In genomic region chr15:67850118-67850517, GRCm38 (mm10) we compare ENCODE assay signal across 30 mouse cellular contexts.
DNase-seq lines count a peak whose midpoint lies in the region; ATAC-seq and TF ChIP-seq lines count a peak whose summit lies in the region.
"Had no signal": no experiment of that assay in that cellular context is flagged by ENCODE, and none has a peak within 500 bp of the region (broad histone marks: within the 10 kb centered on the region; RNA-seq: fewer than 3 reads in every experiment).

No protein-coding gene starts in this region.

- no peak overlapping the region for H3K4me2 ChIP-seq in forebrain, embryonic 14.5 days (ENCODE audit: low read length)
- no peak overlapping the region for H3K4me2 ChIP-seq in forebrain, embryonic 15.5 days (replicated peaks)
- H3K4me2 ChIP-seq in hindbrain, postnatal 0 days (ENCODE audit: low read depth, low read length): no peak overlapping the region
- H3K4me2 ChIP-seq: forebrain, embryonic 13.5 days; heart, embryonic 11.5 days; hindbrain, embryonic 12.5 days; limb, embryonic 13.5 days; liver, embryonic 12.5 days; midbrain, embryonic 13.5 days; neural tube, embryonic 13.5 days had no signal

- H3K9ac ChIP-seq in forebrain, embryonic 14.5 days (ENCODE audit: low read length): no peak overlapping the region
- no peak overlapping the region for H3K9ac ChIP-seq in forebrain, embryonic 15.5 days (replicated peaks)
- H3K9ac ChIP-seq in hindbrain, postnatal 0 days (replicated peaks; ENCODE audit: low read length): no peak overlapping the region
- H3K9ac ChIP-seq: forebrain, embryonic 13.5 days; hindbrain, embryonic 12.5 days; limb, embryonic 13.5 days; liver, embryonic 12.5 days; liver, postnatal 0 days; midbrain, embryonic 13.5 days; neural tube, embryonic 13.5 days had no signal

- no peaks in the 10 kb centered on the region for H3K9me3 ChIP-seq in forebrain, embryonic 14.5 days (replicated peaks; ENCODE audit: control insufficient read depth, low read length)
- no peaks in the 10 kb centered on the region for H3K9me3 ChIP-seq in forebrain, embryonic 15.5 days
- no peaks in the 10 kb centered on the region for H3K9me3 ChIP-seq in hindbrain, postnatal 0 days (ENCODE audit: low read length)
- H3K9me3 ChIP-seq: forebrain, embryonic 13.5 days; hindbrain, embryonic 12.5 days; limb, embryonic 13.5 days; liver, embryonic 12.5 days; midbrain, embryonic 13.5 days had no signal

- peak; percentile 19 for DNase-seq in forebrain, embryonic 14.5 days (ENCODE audit: low spot score)
- peak; percentile 18 for DNase-seq in left cerebral cortex, adult 11 months (ENCODE audit: low spot score)
- no peak for DNase-seq in left cerebral cortex, adult 2 months (ENCODE audit: extremely low spot score in 1 of 2, low spot score in 2 of 2)
- peak; percentile 9 for DNase-seq in right cerebral cortex, postnatal 36 days (ENCODE audit: low spot score in 2 of 2)
- DNase-seq in right cerebral cortex, postnatal 14 days: no peak
- DNase-seq in hindbrain, postnatal 0 days (ENCODE audit: low spot score): no peak
- DNase-seq in adrenal gland, postnatal 4 days (ENCODE audit: low spot score in 2 of 2): no peak
- DNase-seq: adrenal gland, adult 8-10 months; cerebellum, adult 18-20 months; cerebellum, postnatal 36 days; gastrocnemius, adult 2 months; gastrocnemius, postnatal 36 days; heart, adult 18-20 months; heart, postnatal 36 days; kidney, adult 8-10 months; kidney, postnatal 4 days; liver, postnatal 0 days; lung, postnatal 10 days had no signal

- no peaks in the 10 kb centered on the region for H3K27me3 ChIP-seq in forebrain, embryonic 14.5 days (replicated peaks; ENCODE audit: control insufficient read depth, insufficient read depth, low read length)
- H3K27me3 ChIP-seq in forebrain, embryonic 15.5 days: no peaks in the 10 kb centered on the region
- no peaks in the 10 kb centered on the region for H3K27me3 ChIP-seq in hindbrain, postnatal 0 days (ENCODE audit: insufficient read depth, low read length)
- H3K27me3 ChIP-seq: CH12.LX; forebrain, embryonic 13.5 days; hindbrain, embryonic 12.5 days; limb, embryonic 13.5 days; liver, embryonic 12.5 days; midbrain, embryonic 13.5 days; neural tube, embryonic 13.5 days had no signal

- TF ChIP-seq CTCF in left cerebral cortex, adult 2 months (IDR thresholded peaks at IDR 0.05): no peak; the same call in 1 of the 2 replicates
- TF ChIP-seq CTCF in hindbrain, postnatal 0 days (IDR thresholded peaks at IDR 0.05; ENCODE audit: low read depth): no peak

- ATAC-seq in forebrain, embryonic 14.5 days: no peak
- ATAC-seq in forebrain, embryonic 15.5 days (replicated peaks): no peak
- no peak for ATAC-seq in hindbrain, postnatal 0 days
- ATAC-seq: forebrain, embryonic 13.5 days; intestine, embryonic 16.5 days; liver, embryonic 12.5 days; liver, postnatal 0 days; midbrain, embryonic 13.5 days had no signal

- no peak overlapping the region for H3K4me3 ChIP-seq in forebrain, embryonic 14.5 days (ENCODE audit: low read depth, low read length)
- H3K4me3 ChIP-seq in forebrain, embryonic 15.5 days: no peak overlapping the region
- no peak overlapping the region for H3K4me3 ChIP-seq in left cerebral cortex, adult 2 months
- no peak overlapping the region for H3K4me3 ChIP-seq in hindbrain, postnatal 0 days (ENCODE audit: low read length)
- H3K4me3 ChIP-seq: forebrain, embryonic 13.5 days; gastrocnemius, adult 2 months; hindbrain, embryonic 12.5 days; limb, embryonic 13.5 days; liver, embryonic 12.5 days; midbrain, embryonic 13.5 days; neural tube, embryonic 13.5 days had no signal

- H3K36me3 ChIP-seq in forebrain, embryonic 14.5 days (ENCODE audit: control insufficient read depth, insufficient read depth, low read length): no peaks in the 10 kb centered on the region
- no peaks in the 10 kb centered on the region for H3K36me3 ChIP-seq in forebrain, embryonic 15.5 days
- no peaks in the 10 kb centered on the region for H3K36me3 ChIP-seq in hindbrain, postnatal 0 days (ENCODE audit: insufficient read depth, low read length)
- H3K36me3 ChIP-seq: hindbrain, embryonic 12.5 days; limb, embryonic 13.5 days; liver, embryonic 12.5 days; midbrain, embryonic 13.5 days; neural tube, embryonic 13.5 days had no signal

- H3K27ac ChIP-seq in forebrain, embryonic 14.5 days (ENCODE audit: low read depth, low read length): no peak overlapping the region
- H3K27ac ChIP-seq in forebrain, embryonic 15.5 days (replicated peaks): no peak overlapping the region
- H3K27ac ChIP-seq in left cerebral cortex, adult 2 months: no peak overlapping the region
- no peak overlapping the region for H3K27ac ChIP-seq in hindbrain, postnatal 0 days
- H3K27ac ChIP-seq: forebrain, embryonic 13.5 days; gastrocnemius, adult 2 months; hindbrain, embryonic 12.5 days; kidney, postnatal 0 days; limb, embryonic 13.5 days; liver, embryonic 12.5 days; macrophage; midbrain, embryonic 13.5 days; neural tube, embryonic 13.5 days had no signal

- 65% methylated on average over 3 of the region's 3 CpGs for WGBS in forebrain, embryonic 14.5 days
- WGBS in forebrain, embryonic 15.5 days: 78% methylated on average over 3 of the region's 3 CpGs
- WGBS in hindbrain, postnatal 0 days: 35% methylated on average over 3 of the region's 3 CpGs

- H3K4me1 ChIP-seq in forebrain, embryonic 14.5 days (ENCODE audit: control insufficient read depth, insufficient read depth, low read length): no peaks in the 10 kb centered on the region
- H3K4me1 ChIP-seq in forebrain, embryonic 15.5 days: no peaks in the 10 kb centered on the region
- H3K4me1 ChIP-seq in hindbrain, postnatal 0 days (ENCODE audit: insufficient read depth, low read length): no peaks in the 10 kb centered on the region
- H3K4me1 ChIP-seq: forebrain, embryonic 13.5 days; hindbrain, embryonic 12.5 days; limb, embryonic 13.5 days; liver, embryonic 12.5 days; midbrain, embryonic 13.5 days; neural tube, embryonic 13.5 days had no signal

- intact Hi-C loops in left cerebral cortex, adult 2 months (cut with DNase I): no loop called here

Comparison
In these comparisons a context has a peak if more than half of its experiments do, and no peak if none do; other contexts are left out.
1. DNase-seq: peak in forebrain, embryonic 14.5 days (single experiment), left cerebral cortex, adult 11 months (single experiment) and right cerebral cortex, postnatal 36 days (2 of 2); none in left cerebral cortex, adult 2 months (0 of 2), right cerebral cortex, postnatal 14 days (single experiment), hindbrain, postnatal 0 days (single experiment) and adrenal gland, postnatal 4 days (0 of 2).